ENCODE assay signal across 11 mouse cellular contexts in genomic region chr2:130408194-130408593, GRCm38 (mm10). TPM values are rescaled to one million over a fixed set of nuclear protein-coding genes. Genes with fewer than 3 reads are reported as not detected.
DNase-seq lines count a peak whose midpoint lies in the region; ATAC-seq and TF ChIP-seq lines count a peak whose summit lies in the region.
"Had no signal": no experiment of that assay in that cellular context is flagged by ENCODE, and none has a peak within 500 bp of the region (broad histone marks: within the 10 kb centered on the region; RNA-seq: fewer than 3 reads in every experiment).

No protein-coding gene starts in this region.

- H3K4me1 ChIP-seq in hindbrain, embryonic 10.5 days (replicated peaks), result peaks cover 23% of the 10 kb centered on the region
- no peaks in the 10 kb centered on the region for H3K4me1 ChIP-seq in hindbrain, embryonic 16.5 days (ENCODE audit: control insufficient read depth, insufficient read depth, low read depth, low read length)
- H3K4me1 ChIP-seq in limb, embryonic 14.5 days (ENCODE audit: control insufficient read depth, insufficient read depth, low read length), result peaks cover 31% of the 10 kb centered on the region

- no peak overlapping the region for H3K9ac ChIP-seq in hindbrain, embryonic 16.5 days (ENCODE audit: low read depth, low read length)
- H3K9ac ChIP-seq in limb, embryonic 14.5 days (ENCODE audit: low read depth, low read length, severe bottlenecking), result no peak overlapping the region

- TF ChIP-seq POLR2A in limb, embryonic 14.5 days (IDR thresholded peaks at IDR 0.05; ENCODE audit: borderline replicate concordance, extremely low read depth, insufficient read depth, insufficient read length), result no peak

- no peak for ATAC-seq in hindbrain, embryonic 16.5 days
- peak; percentile 69; the same call in 1 of the 2 replicates for ATAC-seq in limb, embryonic 14.5 days (ENCODE audit: low FRiP score, low read depth)

- H3K4me2 ChIP-seq in hindbrain, embryonic 16.5 days (ENCODE audit: low read length), result no peak overlapping the region
- no peak overlapping the region for H3K4me2 ChIP-seq in limb, embryonic 14.5 days (replicated peaks; ENCODE audit: low read depth, low read length, severe bottlenecking)

- H3K36me3 ChIP-seq in hindbrain, embryonic 10.5 days, result no peaks in the 10 kb centered on the region
- H3K36me3 ChIP-seq in hindbrain, embryonic 16.5 days (ENCODE audit: control insufficient read depth, insufficient read depth, low read length), result no peaks in the 10 kb centered on the region
- H3K36me3 ChIP-seq in limb, embryonic 14.5 days (ENCODE audit: control insufficient read depth, insufficient read depth, low read length), result no peaks in the 10 kb centered on the region

- 20% methylated on average over 6 of the region's 6 CpGs for WGBS in hindbrain, embryonic 10.5 days
- WGBS in hindbrain, embryonic 16.5 days, result 20% methylated on average over 6 of the region's 6 CpGs
- WGBS in limb, embryonic 14.5 days, result 9% methylated on average over 6 of the region's 6 CpGs

- no peaks in the 10 kb centered on the region for H3K9me3 ChIP-seq in hindbrain, embryonic 10.5 days
- H3K9me3 ChIP-seq in hindbrain, embryonic 16.5 days (ENCODE audit: control insufficient read depth, low read length), result no peaks in the 10 kb centered on the region
- no peaks in the 10 kb centered on the region for H3K9me3 ChIP-seq in limb, embryonic 14.5 days (ENCODE audit: control insufficient read depth, low read length)

- H3K27ac ChIP-seq in hindbrain, embryonic 10.5 days, result no peak overlapping the region
- H3K27ac ChIP-seq in hindbrain, embryonic 16.5 days (ENCODE audit: low read depth, low read length), result no peak overlapping the region
- peak overlapping the region; percentile 53; the same call in 1 of the 2 replicates for H3K27ac ChIP-seq in limb, embryonic 14.5 days (replicated peaks; ENCODE audit: low read depth, low read length)

- peak; percentile 69 for DNase-seq in hindbrain, embryonic 10.5 days (ENCODE audit: low spot score)
- peak; percentile 47 for DNase-seq in ES-CJ7 (ENCODE audit: low read depth, low spot score)
- DNase-seq in fat pad, adult 2 months (ENCODE audit: extremely low read depth, low read depth, low spot score), result peak; percentile 40
- peak; percentile 85 for DNase-seq in limb, embryonic 14.5 days (ENCODE audit: low spot score)
- DNase-seq in right cerebral cortex, adult 18-20 months, result no peak
- no peak for DNase-seq in heart, adult 11 months
- no peak for DNase-seq in gastrocnemius, postnatal 4 days (ENCODE audit: low spot score in 2 of 2)
- DNase-seq: heart, postnatal 10 days; lung, postnatal 14 days had no signal

- no peak overlapping the region for H3K4me3 ChIP-seq in hindbrain, embryonic 10.5 days
- no peak overlapping the region for H3K4me3 ChIP-seq in hindbrain, embryonic 16.5 days (ENCODE audit: low read length)
- no peak overlapping the region for H3K4me3 ChIP-seq in limb, embryonic 14.5 days (replicated peaks; ENCODE audit: low read length)

- H3K27me3 ChIP-seq in hindbrain, embryonic 10.5 days (ENCODE audit: insufficient read depth, poor library complexity, severe bottlenecking), result peaks cover 13% of the 10 kb centered on the region
- no peaks in the 10 kb centered on the region for H3K27me3 ChIP-seq in hindbrain, embryonic 16.5 days (replicated peaks; ENCODE audit: control insufficient read depth, insufficient read depth, low read length)
- H3K27me3 ChIP-seq in limb, embryonic 14.5 days (ENCODE audit: control insufficient read depth, insufficient read depth, low read length), result no peaks in the 10 kb centered on the region

RNA-seq across cellular contexts. Expression of gene Tmem239, which starts 1.9 kb away (rescaled TPM):
- polyA plus RNA-seq in hindbrain, embryonic 10.5 days (2016; fragmentation: Nextera tagmentation; extraction: Ambion mirVana), result not detected in 2 replicates
- 0.12 and 0.28 TPM in 2 replicates for polyA plus RNA-seq in hindbrain, embryonic 16.5 days (2015; fragmentation: Nextera tagmentation; extraction: Ambion mirVana)
- polyA plus RNA-seq in limb, embryonic 14.5 days (2012; rRNA removed), result not detected in 2 replicates
- not detected in 2 replicates for polyA plus RNA-seq in limb, embryonic 14.5 days (2014; fragmentation: Nextera tagmentation; extraction: Ambion mirVana)
- not detected for total RNA-seq in gastrocnemius, postnatal 4 days (2021)
- total RNA-seq: heart, postnatal 10 days; layer of hippocampus, postnatal 10 days had no signal

RNA-seq across cellular contexts. Expression of gene 1700020A23Rik, which starts 3.1 kb away (rescaled TPM):
- 0.25 TPM in 1 of 2 replicates, not detected in the other for polyA plus RNA-seq in hindbrain, embryonic 10.5 days (2016; fragmentation: Nextera tagmentation; extraction: Ambion mirVana)
- polyA plus RNA-seq in hindbrain, embryonic 16.5 days (2015; fragmentation: Nextera tagmentation; extraction: Ambion mirVana), result 0.30 and 0.59 TPM in 2 replicates
- polyA plus RNA-seq in limb, embryonic 14.5 days (2012; rRNA removed), result not detected in 2 replicates
- polyA plus RNA-seq in limb, embryonic 14.5 days (2014; fragmentation: Nextera tagmentation; extraction: Ambion mirVana), result not detected in 2 replicates
- not detected for total RNA-seq in gastrocnemius, postnatal 4 days (2021)
- total RNA-seq: heart, postnatal 10 days; layer of hippocampus, postnatal 10 days had no signal

RNA-seq across cellular contexts. Expression of gene Gm28372, which starts 3.2 kb away (rescaled TPM):
- polyA plus RNA-seq in hindbrain, embryonic 10.5 days (2016; fragmentation: Nextera tagmentation; extraction: Ambion mirVana), result not detected in 2 replicates
- not detected in 2 replicates for polyA plus RNA-seq in hindbrain, embryonic 16.5 days (2015; fragmentation: Nextera tagmentation; extraction: Ambion mirVana)
- not detected in 2 replicates for polyA plus RNA-seq in limb, embryonic 14.5 days (2012; rRNA removed)
- not detected in 2 replicates for polyA plus RNA-seq in limb, embryonic 14.5 days (2014; fragmentation: Nextera tagmentation; extraction: Ambion mirVana)
- not detected for total RNA-seq in gastrocnemius, postnatal 4 days (2021)
- total RNA-seq: heart, postnatal 10 days; layer of hippocampus, postnatal 10 days had no signal

RNA-seq across cellular contexts. Expression of gene Cpxm1, which starts 10.8 kb away (rescaled TPM):
- 49.3 and 56.7 TPM in 2 replicates for polyA plus RNA-seq in hindbrain, embryonic 10.5 days (2016; fragmentation: Nextera tagmentation; extraction: Ambion mirVana)
- polyA plus RNA-seq in hindbrain, embryonic 16.5 days (2015; fragmentation: Nextera tagmentation; extraction: Ambion mirVana), result 33.6 and 39.3 TPM in 2 replicates
- polyA plus RNA-seq in limb, embryonic 14.5 days (2012; rRNA removed), result 112 and 129 TPM in 2 replicates
- polyA plus RNA-seq in limb, embryonic 14.5 days (2014; fragmentation: Nextera tagmentation; extraction: Ambion mirVana), result 108 and 125 TPM in 2 replicates
- total RNA-seq in gastrocnemius, postnatal 4 days (2021), result 10 to 100 TPM; 19.7 to 19.9 TPM

RNA-seq across cellular contexts. Expression of gene Vps16, which starts 15.9 kb away (rescaled TPM):
- polyA plus RNA-seq in hindbrain, embryonic 10.5 days (2016; fragmentation: Nextera tagmentation; extraction: Ambion mirVana), result 120 TPM in 2 replicates
- 104 and 105 TPM in 2 replicates for polyA plus RNA-seq in hindbrain, embryonic 16.5 days (2015; fragmentation: Nextera tagmentation; extraction: Ambion mirVana)
- polyA plus RNA-seq in limb, embryonic 14.5 days (2012; rRNA removed), result 148 and 170 TPM in 2 replicates
- 67.0 and 82.3 TPM in 2 replicates for polyA plus RNA-seq in limb, embryonic 14.5 days (2014; fragmentation: Nextera tagmentation; extraction: Ambion mirVana)
- 10 to 100 TPM; 37.3 to 44.6 TPM for total RNA-seq in gastrocnemius, postnatal 4 days (2021)

Comparison
In these comparisons a context has a peak if more than half of its experiments do, and no peak if none do; other contexts are left out.
1. DNase-seq: peak in hindbrain, embryonic 10.5 days (single experiment), ES-CJ7 (single experiment), fat pad, adult 2 months (single experiment) and limb, embryonic 14.5 days (single experiment); none in right cerebral cortex, adult 18-20 months (single experiment), heart, adult 11 months (single experiment) and gastrocnemius, postnatal 4 days (0 of 2).